Mouse (Mus musculus) megakaryocyte-erythroid progenitor cell, adult 5-6 weeks (primary cell): Measurements from ENCODE around the gene Ano10. TPM values are rescaled to one million over a fixed set of nuclear protein-coding genes. Genes with fewer than 3 reads are reported as not detected.

Experiments used
- ATAC-seq: replicated peaks from 2 replicates; pipeline ENCODE4 v1.8.0; 2016; ENCODE audit warnings: mild to moderate bottlenecking, inconsistent platforms; ENCODE audit not compliant: severe bottlenecking, poor library complexity, low FRiP score, low TSS enrichment
- total RNA-seq, 2 experiments: library from RNA; stranded (forward) in 1 of 2; stranded (reverse) in 1 of 2; fragments of 200-1000, 215-1000 nt in 1 of 2; fragments of >200 nt in 1 of 2; fragmentation: Nextera tagmentation in 1 of 2; gene quantifications; 2 replicates each; pipeline ENCODE4 v1.2.3; 2014 to 2017

Gene Ano10
- total RNA-seq, 2 experiments from 2014 or later: 0.70 to 4.6 TPM

- no peak for ATAC-seq
Measured at GRCm38 (mm10) chr9:122295396-122295795, 1.2 kb upstream of the Ano10 start.

- peak; percentile 15; the same call in 1 of the 2 replicates for ATAC-seq
Measured at GRCm38 (mm10) chr9:122293865-122294241, 370 bp downstream of the Ano10 start.

DNA sequence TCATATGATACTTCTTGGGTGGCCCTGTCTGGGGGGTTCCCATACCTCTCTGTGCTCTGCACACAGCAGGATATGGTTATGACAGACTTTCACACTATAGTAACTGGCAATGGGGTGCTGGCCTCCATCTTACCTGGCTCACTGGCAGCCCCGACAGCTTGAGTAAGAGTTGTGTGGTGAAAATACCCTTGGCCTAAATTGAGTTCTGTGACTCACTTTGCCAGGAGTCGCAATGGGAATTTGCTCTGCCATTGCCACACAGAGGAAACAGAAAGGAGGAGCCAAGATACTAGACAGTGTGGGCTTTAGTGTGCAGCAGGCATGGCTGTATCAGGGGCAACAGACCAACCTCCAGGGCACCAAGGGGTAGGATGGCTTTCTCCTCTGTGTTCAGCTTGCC, 4.0 kb downstream of the Ano10 start:
- ATAC-seq: no peak

- no peak for ATAC-seq
Measured at GRCm38 (mm10) chr9:122288416-122288815, 5.8 kb downstream of the Ano10 start.

DNA sequence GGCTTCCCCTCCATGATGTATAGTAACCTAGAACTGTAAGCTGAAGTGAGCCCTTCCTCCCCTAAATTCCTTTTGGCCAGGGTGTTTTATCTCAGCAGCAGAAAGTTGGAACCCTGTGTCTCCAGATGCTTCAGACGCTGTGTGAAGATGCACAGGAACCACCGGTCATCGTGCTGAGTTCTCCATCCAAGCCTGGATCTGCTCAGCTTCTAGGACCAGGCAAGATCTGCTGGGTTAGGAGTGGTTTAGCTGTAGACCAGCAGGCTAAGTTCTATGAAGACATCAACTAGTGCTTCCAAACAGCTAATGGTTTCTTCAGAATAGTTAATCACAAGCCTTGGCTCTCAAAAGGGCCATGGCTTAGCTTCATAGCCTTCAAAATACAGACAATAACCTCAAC, 6.7 kb downstream of the Ano10 start:
- no peak for ATAC-seq

DNA sequence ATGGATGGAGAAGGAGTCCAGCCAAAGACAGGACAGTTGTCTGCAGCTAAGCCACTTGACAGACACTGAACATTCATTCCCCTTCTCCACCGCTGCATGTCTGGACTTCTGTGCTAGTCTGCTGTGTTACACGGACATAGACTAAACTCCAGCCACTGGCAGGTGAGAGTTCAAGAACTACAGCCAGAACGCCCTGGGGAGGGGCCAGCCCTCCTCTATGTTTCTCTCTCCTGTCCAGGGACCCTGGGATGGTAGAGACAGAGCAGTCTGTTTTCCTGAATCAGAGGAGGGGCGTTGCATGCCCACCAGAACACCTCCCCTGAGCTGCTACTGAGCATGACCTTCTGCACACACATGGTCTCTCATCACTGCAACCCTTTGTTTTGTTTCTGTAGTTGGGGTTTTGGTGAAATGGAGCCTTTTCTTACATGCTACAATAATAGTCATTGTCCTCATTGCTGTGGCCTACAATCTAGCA, 8.4 kb downstream of the Ano10 start:
- no peak for ATAC-seq

- ATAC-seq: no peak
Measured at GRCm38 (mm10) chr9:122285146-122285832, 8.9 kb downstream of the Ano10 start.

- ATAC-seq: no peak
Measured at GRCm38 (mm10) chr9:122284696-122285095, 9.5 kb downstream of the Ano10 start.

DNA sequence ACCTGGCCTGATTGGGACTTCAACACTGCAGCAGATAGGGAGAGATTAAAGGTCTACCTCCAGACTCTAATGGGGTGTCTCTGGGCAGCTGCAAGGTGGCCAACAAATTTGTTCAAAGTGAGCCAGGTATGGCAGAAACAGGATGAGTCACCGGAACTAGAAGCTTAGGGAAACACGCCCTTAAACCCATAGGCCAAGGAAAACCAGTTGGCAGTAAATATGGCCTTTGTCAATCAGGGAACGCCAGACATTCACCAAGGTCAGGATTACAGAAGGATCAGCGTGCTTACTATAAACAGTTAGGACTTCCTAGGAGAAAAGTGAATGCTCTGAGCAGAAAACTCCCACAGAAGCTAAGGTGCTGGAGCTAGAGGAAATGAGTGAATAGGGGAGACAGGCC, 13.2 kb downstream of the Ano10 start:
- no peak for ATAC-seq

- ATAC-seq: no peak
Measured at GRCm38 (mm10) chr9:122276665-122277064, 17.6 kb downstream of the Ano10 start.

DNA sequence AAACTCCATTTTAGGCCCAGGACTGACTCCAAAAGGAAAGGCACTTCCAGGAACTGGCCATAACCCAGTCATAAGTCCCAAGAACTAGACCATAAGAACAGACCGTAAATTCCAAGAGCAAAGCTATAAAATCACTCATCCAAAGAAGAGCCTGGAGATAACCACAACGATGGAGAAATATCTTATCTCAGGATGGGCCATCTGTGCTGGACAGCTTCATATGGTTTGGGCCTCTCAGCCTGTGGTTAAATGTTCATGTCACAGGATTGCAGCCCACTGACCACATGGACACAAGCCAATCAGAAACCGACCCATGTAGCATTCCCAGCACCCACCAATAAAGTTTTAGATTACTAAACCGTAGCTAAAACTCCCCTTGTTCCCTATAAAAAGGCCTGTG, 18.1 kb downstream of the Ano10 start:
- no peak for ATAC-seq

GRCm38 (mm10) chr9:122274346-122274745, 19.9 kb downstream of the Ano10 start:
- ATAC-seq: no peak

DNA sequence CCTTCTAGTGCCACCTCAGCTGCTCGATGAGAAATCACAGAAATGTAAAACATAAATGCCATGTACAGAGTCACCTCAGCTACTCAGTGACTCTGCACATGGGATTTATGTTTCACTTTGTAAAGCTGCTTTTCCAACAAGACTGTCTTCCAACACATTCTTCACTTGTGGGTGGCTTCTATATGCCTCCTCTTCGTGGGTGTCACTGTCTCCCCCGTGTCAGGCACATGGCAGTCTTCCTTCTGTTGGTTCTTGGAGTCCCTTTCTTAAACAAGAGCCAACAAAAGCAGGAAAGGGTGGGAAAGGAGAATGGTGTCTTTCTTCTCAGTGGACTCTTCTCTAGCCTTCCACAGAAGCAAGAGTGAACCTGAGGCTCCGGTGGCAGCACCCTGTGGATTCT, 20.3 kb downstream of the Ano10 start:
- ATAC-seq: no peak

GRCm38 (mm10) chr9:122271866-122272265, 22.4 kb downstream of the Ano10 start:
- ATAC-seq: no peak

DNA sequence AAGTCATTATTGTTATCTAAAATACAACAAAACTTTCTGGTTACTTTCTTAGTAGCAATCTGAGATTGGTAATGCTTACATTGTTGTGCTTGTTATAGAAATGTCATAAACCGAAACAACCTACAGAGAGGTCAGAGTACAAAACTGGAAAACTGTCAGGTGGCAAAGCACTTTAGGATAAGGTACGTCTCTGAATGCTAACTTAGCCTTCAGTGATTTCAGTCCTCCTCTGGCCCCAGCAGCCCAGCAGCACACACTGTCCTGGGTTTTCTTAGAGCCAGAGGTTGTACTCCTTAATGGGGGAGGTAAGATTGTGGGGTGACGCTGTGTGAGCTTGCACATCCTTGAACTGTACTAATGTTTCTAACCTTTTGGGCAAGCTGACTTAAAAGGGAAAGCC, 22.9 kb downstream of the Ano10 start:
- no peak for ATAC-seq

- no peak for ATAC-seq
Measured at GRCm38 (mm10) chr9:122270913-122271312, 23.3 kb downstream of the Ano10 start.

DNA sequence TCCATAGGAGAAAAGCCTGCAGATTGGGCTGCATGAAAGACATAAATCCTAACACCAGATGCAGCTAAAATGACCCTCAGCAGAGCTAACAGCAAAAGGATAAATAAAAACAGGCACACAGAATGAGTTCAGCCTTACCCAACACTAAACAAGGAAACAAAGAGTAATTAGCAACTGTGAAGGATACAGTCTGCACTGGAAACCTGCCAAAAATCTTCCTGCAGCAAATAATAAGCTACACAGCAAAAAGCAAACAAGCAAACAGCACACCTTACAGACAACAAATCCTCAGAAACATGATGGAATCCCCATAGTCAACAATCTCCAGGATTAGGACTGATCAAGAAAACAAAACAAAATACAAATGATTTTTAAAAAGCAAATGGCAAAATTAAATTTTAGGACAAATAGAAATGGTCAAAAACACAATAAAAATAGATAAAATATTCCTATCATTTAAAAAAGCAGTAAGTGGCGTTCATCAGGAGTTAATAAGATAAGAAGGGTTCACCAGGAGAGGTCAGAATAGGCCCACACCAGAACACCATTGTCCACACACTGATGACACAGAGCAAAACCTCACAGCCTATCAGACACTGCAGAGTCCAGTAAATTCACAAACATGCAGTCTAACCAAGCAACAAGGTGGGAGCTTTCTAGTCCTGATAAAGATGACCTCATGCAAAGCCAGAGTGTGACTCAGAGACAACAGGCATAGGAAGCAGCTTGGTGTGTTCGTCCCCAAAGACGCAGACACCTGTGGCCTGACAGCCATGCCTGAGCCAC, 24.8 kb downstream of the Ano10 start:
- ATAC-seq: no peak

- ATAC-seq: no peak
Measured at GRCm38 (mm10) chr9:122265526-122266210, 28.6 kb downstream of the Ano10 start.

DNA sequence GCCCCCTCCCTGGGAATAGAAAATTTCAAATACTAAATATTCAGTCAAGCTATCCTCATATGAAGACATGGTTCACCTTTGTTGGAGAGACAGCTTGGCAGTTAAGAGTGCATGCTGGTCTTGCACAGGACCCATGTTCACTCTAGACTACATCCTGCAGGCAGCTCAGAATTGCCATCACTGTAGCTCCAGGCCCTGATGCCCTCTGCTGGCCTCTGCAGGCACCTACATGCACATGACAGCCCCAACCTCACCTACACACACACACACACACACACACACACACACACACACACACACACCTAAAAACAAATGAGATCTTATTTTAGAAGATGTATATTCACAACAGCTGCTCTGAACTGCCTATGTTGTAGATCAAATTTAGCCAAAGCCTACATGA, 31.1 kb downstream of the Ano10 start:
- ATAC-seq: peak; percentile 73; the same call in 1 of the 2 replicates

GRCm38 (mm10) chr9:122254386-122254785, 39.8 kb downstream of the Ano10 start:
- ATAC-seq: no peak
